Mouse (Mus musculus): ENCODE results near the gene Thap3. TPM values are rescaled to one million over a fixed set of nuclear protein-coding genes. Genes with fewer than 3 reads are reported as not detected.

The Thap3 gene
- total and polyA plus RNA-seq, 3 experiments, result 0.82 to 4.2 (median 3.0) TPM

GRCm38 (mm10) chr4:151960513-151960854 is 28.3 kb downstream of the Thap3 start:
- TF ChIP-seq POLR2AphosphoS5 (IDR thresholded peaks at IDR 0.05; ENCODE audit: insufficient replicate concordance, low read depth, low read length), result no peak
- peak; percentile 57 for TF ChIP-seq TAL1 (conservative IDR thresholded peaks at IDR 0.05; ENCODE audit: low read depth, low read length)
- peaks cover 7% of the 10 kb centered on the region for H3K9me3 ChIP-seq (replicated peaks)
- peak overlapping the region; percentile 53; the same call in 1 of the 2 replicates for H3K4me3 ChIP-seq (ENCODE audit: low read depth, low read length)
- H3K4me1 ChIP-seq (ENCODE audit: insufficient read depth, low read depth, low read length), result peaks cover 80% of the 10 kb centered on the region
- H3K27me3 ChIP-seq (ENCODE audit: insufficient read depth, low read length), result no peaks in the 10 kb centered on the region
- ATAC-seq (ENCODE audit: extremely low read depth, insufficient number of reproducible peaks, low FRiP score, poor library complexity, severe bottlenecking), result peak; percentile 83
- H3K36me3 ChIP-seq (replicated peaks), result peaks cover 93% of the 10 kb centered on the region
- DNase-seq (ENCODE audit: low spot score), result peak; percentile 87

GRCm38 (mm10) chr4:151959849-151960512 is 28.8 kb downstream of the Thap3 start:
- TF ChIP-seq GATA1 (IDR thresholded peaks at IDR 0.05; ENCODE audit: borderline replicate concordance, low read length) (no peak), TAL1 (conservative IDR thresholded peaks at IDR 0.05; ENCODE audit: low read depth, low read length) (no peak; the same call in 1 of the 2 replicates), GATA2 (IDR thresholded peaks at IDR 0.05; ENCODE audit: borderline replicate concordance, low read depth, low read length) (no peak), CTCF (IDR thresholded peaks at IDR 0.05; ENCODE audit: low read depth, low read length) (no peak), POLR2AphosphoS5 (IDR thresholded peaks at IDR 0.05; ENCODE audit: insufficient replicate concordance, low read depth, low read length) (no peak)
- Histone ChIP-seq H3K4me1 (ENCODE audit: insufficient read depth, low read depth, low read length) (peaks cover 80% of the 10 kb centered on the region), H3K27me3 (ENCODE audit: insufficient read depth, low read length) (no peaks in the 10 kb centered on the region), H3K36me3 (replicated peaks) (peaks cover 93% of the 10 kb centered on the region), H3K9me3 (replicated peaks) (peaks cover 7% of the 10 kb centered on the region), H3K4me3 (ENCODE audit: low read depth, low read length) (peak overlapping the region; percentile 53; the same call in 1 of the 2 replicates)
- no peak for ATAC-seq (ENCODE audit: extremely low read depth, insufficient number of reproducible peaks, low FRiP score, poor library complexity, severe bottlenecking)
- DNase-seq (ENCODE audit: low spot score), result no peak

GRCm38 (mm10) chr4:151957584-151958315 is 31.0 kb downstream of the Thap3 start:
- TF ChIP-seq CTCF (IDR thresholded peaks at IDR 0.05; ENCODE audit: low read depth, low read length), result no peak
- TF ChIP-seq TAL1 (conservative IDR thresholded peaks at IDR 0.05; ENCODE audit: low read depth, low read length), result peak; percentile 35; the same call in 1 of the 2 replicates
- Histone ChIP-seq H3K4me3 (ENCODE audit: low read depth, low read length) (no peak overlapping the region), H3K9me3 (replicated peaks) (no peaks in the 10 kb centered on the region), H3K4me1 (ENCODE audit: insufficient read depth, low read depth, low read length) (peaks cover 81% of the 10 kb centered on the region), H3K27me3 (ENCODE audit: insufficient read depth, low read length) (no peaks in the 10 kb centered on the region), H3K36me3 (replicated peaks) (peaks cover 92% of the 10 kb centered on the region)
- ATAC-seq (ENCODE audit: extremely low read depth, insufficient number of reproducible peaks, low FRiP score, poor library complexity, severe bottlenecking) (no peak; the same call in 1 of the 2 replicates), DNase-seq (ENCODE audit: low spot score) (no peak)

- H3K36me3 ChIP-seq (replicated peaks), result peaks cover 94% of the 10 kb centered on the region
- H3K4me3 ChIP-seq (ENCODE audit: low read depth, low read length), result no peak overlapping the region
- H3K9me3 ChIP-seq (replicated peaks), result no peaks in the 10 kb centered on the region
- no peak for TF ChIP-seq GATA2 (IDR thresholded peaks at IDR 0.05; ENCODE audit: borderline replicate concordance, low read depth, low read length)
- TF ChIP-seq TAL1 (conservative IDR thresholded peaks at IDR 0.05; ENCODE audit: low read depth, low read length), result no peak
- no peak for TF ChIP-seq GATA1 (IDR thresholded peaks at IDR 0.05; ENCODE audit: borderline replicate concordance, low read length)
- no peak for TF ChIP-seq POLR2AphosphoS5 (IDR thresholded peaks at IDR 0.05; ENCODE audit: insufficient replicate concordance, low read depth, low read length)
- TF ChIP-seq CTCF (IDR thresholded peaks at IDR 0.05; ENCODE audit: low read depth, low read length), result no peak
- no peak for DNase-seq (ENCODE audit: low spot score)
- no peak for ATAC-seq (ENCODE audit: extremely low read depth, insufficient number of reproducible peaks, low FRiP score, poor library complexity, severe bottlenecking)
- H3K27me3 ChIP-seq (ENCODE audit: insufficient read depth, low read length), result no peaks in the 10 kb centered on the region
- H3K4me1 ChIP-seq (ENCODE audit: insufficient read depth, low read depth, low read length), result peaks cover 63% of the 10 kb centered on the region
These were observed 33.0 kb downstream of the Thap3 start for GRCm38 (mm10) chr4:151955791-151956190.

GRCm38 (mm10) chr4:151953209-151953608 is 35.6 kb downstream of the Thap3 start:
- Histone ChIP-seq H3K4me3 (ENCODE audit: low read depth, low read length) (no peak overlapping the region), H3K27me3 (ENCODE audit: insufficient read depth, low read length) (no peaks in the 10 kb centered on the region), H3K36me3 (replicated peaks) (peaks cover 97% of the 10 kb centered on the region), H3K4me1 (ENCODE audit: insufficient read depth, low read depth, low read length) (peaks cover 48% of the 10 kb centered on the region), H3K9me3 (replicated peaks) (no peaks in the 10 kb centered on the region)
- DNase-seq (ENCODE audit: low spot score) (no peak), ATAC-seq (ENCODE audit: extremely low read depth, insufficient number of reproducible peaks, low FRiP score, poor library complexity, severe bottlenecking) (no peak)
- no peak for TF ChIP-seq POLR2AphosphoS5 (IDR thresholded peaks at IDR 0.05; ENCODE audit: insufficient replicate concordance, low read depth, low read length)
- no peak for TF ChIP-seq GATA1 (IDR thresholded peaks at IDR 0.05; ENCODE audit: borderline replicate concordance, low read length)
- no peak for TF ChIP-seq GATA2 (IDR thresholded peaks at IDR 0.05; ENCODE audit: borderline replicate concordance, low read depth, low read length)
- no peak for TF ChIP-seq CTCF (IDR thresholded peaks at IDR 0.05; ENCODE audit: low read depth, low read length)
- no peak for TF ChIP-seq TAL1 (conservative IDR thresholded peaks at IDR 0.05; ENCODE audit: low read depth, low read length)

GRCm38 (mm10) chr4:151948497-151949471 is 40.0 kb downstream of the Thap3 start:
- TF ChIP-seq CTCF (IDR thresholded peaks at IDR 0.05; ENCODE audit: low read depth, low read length), result no peak
- TF ChIP-seq POLR2AphosphoS5 (IDR thresholded peaks at IDR 0.05; ENCODE audit: insufficient replicate concordance, low read depth, low read length), result no peak
- no peak for TF ChIP-seq GATA1 (IDR thresholded peaks at IDR 0.05; ENCODE audit: borderline replicate concordance, low read length)
- no peak for TF ChIP-seq TAL1 (conservative IDR thresholded peaks at IDR 0.05; ENCODE audit: low read depth, low read length)
- no peak for TF ChIP-seq GATA2 (IDR thresholded peaks at IDR 0.05; ENCODE audit: borderline replicate concordance, low read depth, low read length)
- Histone ChIP-seq H3K4me1 (ENCODE audit: insufficient read depth, low read depth, low read length) (peaks cover 46% of the 10 kb centered on the region), H3K36me3 (replicated peaks) (peaks cover 93% of the 10 kb centered on the region), H3K27me3 (ENCODE audit: insufficient read depth, low read length) (no peaks in the 10 kb centered on the region), H3K9me3 (replicated peaks) (no peaks in the 10 kb centered on the region), H3K4me3 (ENCODE audit: low read depth, low read length) (no peak overlapping the region)
- ATAC-seq (ENCODE audit: extremely low read depth, insufficient number of reproducible peaks, low FRiP score, poor library complexity, severe bottlenecking) (no peak), DNase-seq (ENCODE audit: low spot score) (no peak)
